15 mouse cellular contexts compared by ENCODE assay signal in genomic region chr9:90533372-90533771, GRCm38 (mm10).
"Had no signal": no experiment of that assay in that cellular context is flagged by ENCODE, and none has a peak within 500 bp of the region (broad histone marks: within the 10 kb centered on the region; RNA-seq: fewer than 3 reads in every experiment).

No protein-coding gene starts in this region.

- H3K4me3 ChIP-seq: neural tube, embryonic 15.5 days; stomach, embryonic 15.5 days had no signal

- H3K27ac ChIP-seq: neural tube, embryonic 15.5 days; stomach, embryonic 15.5 days; stomach, postnatal 0 days had no signal

- H3K4me1 ChIP-seq: neural tube, embryonic 15.5 days; stomach, embryonic 15.5 days had no signal

- H3K4me2 ChIP-seq: neural tube, embryonic 15.5 days; stomach, embryonic 15.5 days had no signal

- H3K9me3 ChIP-seq: neural tube, embryonic 15.5 days; stomach, embryonic 15.5 days had no signal

- DNase-seq: retina, postnatal 1 day; right cerebral cortex, adult 18-20 months; right cerebral cortex, postnatal 14 days; right cerebral cortex, postnatal 25 days; right cerebral cortex, postnatal 4 days; spleen, adult 18-20 months; thymus, adult 18-20 months; thymus, adult 2 months; thymus, postnatal 14 days; thymus, postnatal 25 days; thymus, postnatal 36 days; thymus, postnatal 4 days had no signal

- H3K36me3 ChIP-seq: neural tube, embryonic 15.5 days; stomach, embryonic 15.5 days had no signal

- H3K27me3 ChIP-seq: neural tube, embryonic 15.5 days; stomach, embryonic 15.5 days had no signal

- H3K9ac ChIP-seq: neural tube, embryonic 15.5 days; stomach, embryonic 15.5 days had no signal
